Mouse (Mus musculus) left cerebral cortex, postnatal 25 days (tissue): ENCODE data around the gene Rps17. TPM values are rescaled to one million over a fixed set of nuclear protein-coding genes. Genes with fewer than 3 reads are reported as not detected.

ENCODE experiments used
- total RNA-seq, 2 experiments: library from RNA; stranded (reverse); gene quantifications; 2 replicates each; pipeline ENCODE4 v1.2.3; 2021

The Rps17 gene
- total RNA-seq, 2 experiments from 2014 or later: 474 to 482 TPM

Other genes starting within 250 kb of the Rps17 start
- gene Slc28a1, start 230.5 kb downstream of the Rps17 start, total RNA-seq: under 1 TPM in 1 of 2 experiments, not detected in 1; 0.11 TPM
- gene Pde8a, start 131.7 kb downstream of the Rps17 start, total RNA-seq: 1 to 10 TPM; 5.7 to 6.4 TPM
- 10 to 100 TPM; 64.6 to 69.3 TPM for gene Cpeb1, start 110.2 kb upstream of the Rps17 start, total RNA-seq
- 100 to 1,000 TPM; 141 to 150 TPM for gene Ap3b2, start 148.7 kb upstream of the Rps17 start, total RNA-seq
- gene BC048679, start 153.0 kb upstream of the Rps17 start, total RNA-seq: not detected
- gene Fsd2, start 221.7 kb upstream of the Rps17 start, total RNA-seq: under 1 TPM in 1 of 2 experiments, not detected in 1; 0.16 TPM
- gene Whamm, start 226.0 kb upstream of the Rps17 start, total RNA-seq: 10 to 100 TPM; 13.7 to 15.8 TPM